Mouse (Mus musculus) gastrocnemius, postnatal 4 days (tissue): ENCODE results near the gene Fbxo2. TPM values are rescaled to one million over a fixed set of nuclear protein-coding genes. Genes with fewer than 3 reads are reported as not detected.
"Not testable (repeated sequence)": the region's sequence is repeated elsewhere in the genome, so short reads cannot be mapped to it uniquely, and the experiment has no call there.

Source experiments
- DNase-seq, 2 experiments: peaks; one replicate each; pipeline ENCODE4 v3.0.0; 2021 to 2022; ENCODE audit warnings: low spot score in 2 of 2, mixed read lengths in 2 of 2
- total RNA-seq, 2 experiments: library from RNA; stranded (reverse); gene quantifications; 2 replicates each; pipeline ENCODE4 v1.2.3; 2021

The Fbxo2 gene
- total RNA-seq, 2 experiments from 2014 or later = not detected

DNA sequence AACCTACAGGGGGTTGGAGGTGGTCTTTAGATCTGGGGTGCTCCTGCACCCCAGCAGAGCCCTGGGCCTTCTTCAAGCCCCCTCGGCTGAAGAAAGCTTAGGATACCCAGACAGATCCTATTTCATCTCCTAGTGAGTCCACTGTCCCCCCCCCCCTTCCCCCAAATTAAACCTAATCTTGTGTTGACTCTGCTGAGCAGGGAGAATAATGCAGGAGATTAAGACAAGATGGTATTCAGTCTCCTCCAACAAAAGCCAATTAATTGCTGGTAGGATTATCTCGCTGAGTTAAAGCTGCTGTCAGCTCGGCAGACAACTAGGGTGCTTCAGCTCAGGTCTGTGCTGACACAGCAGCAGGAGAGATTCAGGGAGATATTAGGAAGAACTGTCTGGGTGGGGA is 10.8 kb downstream of the Fbxo2 start:
- DNase-seq = no peak

DNA sequence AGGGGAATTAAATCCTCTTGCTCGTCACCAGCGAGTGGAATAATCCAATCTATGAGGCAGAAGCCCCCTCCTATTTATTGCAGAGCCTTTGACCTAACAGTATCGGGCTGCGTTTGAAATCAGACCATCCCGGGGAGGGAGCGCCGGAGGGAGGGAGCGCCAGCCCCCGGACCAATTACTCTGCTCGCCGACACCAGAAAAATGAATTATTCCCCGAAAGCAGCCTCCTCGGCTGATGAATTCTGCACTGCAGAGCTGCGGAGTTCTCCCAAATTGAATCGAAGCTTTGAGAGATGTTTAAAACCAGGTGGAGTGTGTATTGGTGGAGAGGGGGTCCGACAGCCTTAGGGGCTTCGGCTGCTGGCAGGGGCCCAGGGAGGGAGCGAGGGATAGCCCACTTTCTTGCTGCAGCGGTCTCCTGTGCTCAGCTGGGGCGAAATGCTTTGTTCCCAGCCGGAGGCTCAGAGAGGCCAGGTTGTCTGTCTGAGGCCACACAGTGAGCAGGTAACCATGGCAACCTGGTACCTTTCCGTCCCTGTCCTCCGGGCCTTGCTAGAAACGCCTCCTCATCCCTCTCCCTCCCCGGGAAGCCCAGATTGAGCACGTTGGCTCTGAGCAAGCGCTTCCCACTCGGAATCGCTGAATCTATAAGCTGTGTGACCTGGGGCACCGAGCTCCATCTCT is 13.5 kb downstream of the Fbxo2 start:
- no peak for DNase-seq

DNA sequence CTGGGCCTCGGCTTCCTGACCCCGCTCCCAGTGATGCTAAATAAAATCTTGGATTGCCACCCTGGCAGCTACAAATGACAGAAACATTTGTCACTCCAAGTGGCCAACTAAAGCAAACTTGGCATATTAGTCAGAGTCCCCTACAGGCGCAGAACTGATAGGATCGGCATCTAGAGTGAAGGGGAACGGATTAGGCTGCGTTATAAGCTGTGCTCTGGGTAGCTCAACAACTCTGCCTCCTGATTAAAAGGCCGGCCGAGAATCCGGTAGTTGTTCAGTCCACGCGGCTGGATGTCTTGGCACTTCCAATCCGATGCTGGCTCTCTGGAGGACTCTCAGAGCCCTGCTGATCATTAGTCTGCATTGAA is 14.1 kb downstream of the Fbxo2 start:
- DNase-seq = no peak

DNA sequence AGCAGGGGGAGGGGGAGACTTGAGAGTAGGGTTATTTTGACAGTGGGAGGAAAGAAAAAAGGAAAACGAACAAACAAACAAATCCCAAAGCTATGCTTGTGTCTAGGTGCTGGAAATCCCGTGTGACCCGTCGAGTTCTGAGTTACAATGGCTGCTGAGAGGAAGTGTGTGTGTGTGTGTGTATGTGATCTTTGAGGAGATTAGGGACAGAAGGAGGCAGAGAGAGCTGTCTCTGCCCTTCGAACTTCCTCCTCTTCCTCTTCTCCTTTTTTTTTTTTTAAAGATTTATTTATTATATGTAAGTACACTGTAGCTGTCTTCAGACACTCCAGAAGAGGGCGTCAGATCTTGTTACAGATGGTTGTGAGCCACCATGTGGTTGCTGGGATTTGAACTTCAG is 16.2 kb downstream of the Fbxo2 start:
- not testable (repeated sequence) for DNase-seq

GRCm38 (mm10) chr4:148177716-148178115 is 17.3 kb downstream of the Fbxo2 start:
- DNase-seq = no peak

DNA sequence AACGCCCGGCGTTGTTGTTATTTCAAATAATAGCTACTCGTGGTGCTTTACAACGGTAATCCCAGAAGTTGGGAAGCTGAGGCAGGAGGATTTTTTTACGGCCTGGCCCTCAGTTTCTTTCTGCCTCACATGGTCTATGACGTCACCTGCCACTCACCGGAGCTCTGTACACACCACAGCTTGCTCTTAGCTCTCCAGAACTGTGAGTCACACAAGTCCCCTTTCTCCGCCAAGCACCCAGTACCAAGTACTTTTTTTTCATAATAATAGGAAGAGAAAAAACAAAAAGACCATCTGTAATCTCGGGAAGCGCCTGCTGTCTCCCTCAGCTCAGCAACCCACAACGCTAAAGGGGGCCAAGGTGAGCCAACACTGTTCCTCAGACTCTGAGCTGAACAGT is 21.1 kb downstream of the Fbxo2 start:
- DNase-seq = no peak

DNA sequence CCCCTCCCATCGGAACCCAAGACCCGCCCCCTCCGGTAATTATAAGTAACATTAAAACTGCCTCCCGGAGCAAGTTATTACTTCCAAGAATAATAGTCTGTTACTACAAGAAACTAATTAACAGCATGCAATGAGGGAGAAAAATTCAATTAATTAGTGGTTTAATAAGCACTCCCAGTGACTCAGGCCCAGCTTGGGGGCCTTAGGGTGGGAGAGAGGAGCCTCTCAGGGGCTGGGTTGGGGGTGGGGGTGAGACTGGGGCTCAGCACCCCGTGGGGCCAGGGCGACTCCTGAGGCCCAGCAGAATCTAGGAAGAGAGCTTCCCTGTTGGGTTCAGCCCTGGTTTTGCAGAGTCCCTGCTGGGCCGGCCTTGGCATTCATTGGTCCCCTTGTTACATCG is 21.9 kb downstream of the Fbxo2 start:
- no peak for DNase-seq

DNA sequence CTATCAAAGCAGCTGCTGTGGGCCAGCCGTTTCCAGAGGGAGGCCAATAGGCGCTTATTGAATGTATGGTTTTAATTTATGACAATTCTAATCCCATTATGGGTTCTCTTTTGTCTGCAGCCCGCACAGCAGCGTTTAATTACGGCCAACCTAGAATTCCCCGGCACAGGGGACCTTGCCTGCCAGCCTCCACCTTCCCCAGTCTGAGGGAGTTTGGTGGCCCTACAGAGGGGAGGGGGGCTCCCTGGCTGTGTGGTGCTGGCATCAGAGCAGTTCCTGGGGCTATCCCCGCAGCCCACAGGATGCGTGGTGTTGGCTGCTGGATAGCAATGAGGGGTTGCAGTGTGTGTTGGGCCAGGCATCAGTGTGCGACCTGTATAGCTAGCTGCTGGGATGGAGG is 24.1 kb downstream of the Fbxo2 start:
- no peak for DNase-seq

- no peak for DNase-seq
Measured at GRCm38 (mm10) chr4:148185819-148186218, 25.4 kb downstream of the Fbxo2 start.

DNA sequence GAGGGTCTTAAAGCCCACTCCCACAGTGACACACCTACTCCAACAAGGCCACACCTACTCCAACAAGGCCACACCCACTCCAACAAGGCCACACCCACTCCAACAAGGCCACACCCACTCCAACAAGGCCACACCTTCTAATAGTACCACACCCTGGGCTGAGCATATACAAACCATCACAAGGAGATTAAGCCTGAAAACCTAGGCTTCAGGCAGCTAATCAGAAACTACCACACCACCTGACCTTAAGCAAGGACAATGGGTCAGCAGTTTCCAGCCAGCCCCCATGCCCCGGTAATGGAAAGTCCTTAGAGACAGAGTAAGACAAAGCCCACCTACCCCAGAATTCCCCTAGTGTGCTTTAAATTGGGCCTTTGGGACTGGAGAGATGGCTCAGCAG is 28.3 kb downstream of the Fbxo2 start:
- DNase-seq = not testable (repeated sequence)

DNA sequence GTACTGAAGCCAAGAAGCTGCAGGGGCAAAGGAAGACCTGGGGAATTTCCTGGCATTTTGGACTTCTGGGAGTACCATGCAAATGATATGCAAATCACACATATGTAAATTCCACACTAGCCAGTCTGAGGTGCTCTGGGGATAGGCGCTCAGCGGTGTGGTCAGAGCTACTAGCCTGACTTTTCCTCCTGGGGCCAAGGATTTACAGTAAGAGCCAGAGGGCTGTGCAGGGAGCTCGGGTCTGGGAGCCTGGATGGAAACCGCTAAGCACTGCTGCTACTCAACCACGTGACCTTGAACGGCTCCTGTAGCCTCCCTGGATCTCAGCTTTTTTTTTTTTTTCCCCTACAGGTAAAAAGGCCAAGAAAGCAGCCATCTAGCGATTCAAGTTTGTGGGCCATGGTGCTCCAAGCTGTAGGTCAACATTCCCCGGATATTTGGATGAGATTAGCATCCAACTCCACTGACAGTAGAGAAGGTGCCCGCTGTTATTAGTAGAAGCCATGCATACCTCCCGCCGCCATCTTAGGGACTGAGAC is 32.4 kb downstream of the Fbxo2 start:
- DNase-seq = no peak

DNA sequence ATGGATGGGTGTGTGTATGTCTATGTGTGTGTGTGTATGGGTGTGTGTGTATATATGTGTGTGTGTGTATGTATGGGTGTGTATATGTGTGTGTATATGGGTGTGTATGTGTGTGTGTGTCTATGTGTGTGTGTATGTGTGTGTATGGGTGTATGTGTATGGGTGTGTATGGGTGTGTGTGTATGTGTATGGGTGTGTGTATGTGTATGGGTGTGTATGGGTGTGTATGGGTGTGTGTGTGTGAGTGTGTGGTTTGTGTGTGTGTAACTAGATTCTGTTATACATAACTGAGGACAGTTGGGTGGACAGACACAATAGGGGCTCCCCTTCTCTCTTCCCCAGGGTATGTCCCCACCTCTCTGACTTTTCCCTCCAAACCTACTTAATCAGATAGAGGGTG is 34.0 kb downstream of the Fbxo2 start:
- DNase-seq = no peak

DNA sequence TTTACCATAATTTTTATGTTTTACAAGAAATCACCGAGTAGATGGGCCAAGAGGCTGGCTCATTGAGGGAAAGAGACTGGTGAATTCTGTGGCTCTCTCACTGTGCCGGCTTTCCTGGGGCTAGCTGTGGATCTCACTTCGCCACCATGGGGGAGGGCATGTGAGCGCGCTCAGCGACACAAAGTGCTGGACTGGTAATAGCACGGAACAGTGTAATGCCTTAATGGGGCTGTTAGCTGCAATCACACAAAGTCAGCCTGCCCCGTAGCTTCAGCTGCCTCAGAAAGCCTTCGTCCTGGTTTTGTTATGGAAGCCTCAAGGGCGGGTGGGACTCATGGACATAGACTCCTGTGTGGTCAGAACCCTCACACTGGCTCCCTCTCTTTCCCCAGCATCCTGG is 38.3 kb downstream of the Fbxo2 start:
- DNase-seq = no peak

DNA sequence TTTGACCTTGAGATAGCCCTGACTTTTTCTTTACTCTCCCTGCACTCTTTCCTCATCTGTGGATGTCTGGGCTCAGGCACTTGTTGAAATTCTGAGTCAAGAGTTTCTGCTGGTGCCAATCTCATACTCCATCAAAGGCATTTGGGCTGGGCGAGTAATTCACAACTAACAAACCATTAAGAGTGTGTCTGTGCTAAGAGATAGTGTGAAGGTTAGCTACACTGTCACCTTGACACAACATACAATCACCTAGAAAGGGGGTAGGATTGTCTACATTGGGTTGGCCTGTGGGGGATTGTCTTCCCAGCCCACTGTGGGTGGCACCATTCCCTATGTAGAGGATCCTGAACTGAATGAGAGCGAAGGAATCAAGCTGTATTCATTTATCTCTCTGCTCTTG is 43.1 kb downstream of the Fbxo2 start:
- no peak for DNase-seq

GRCm38 (mm10) chr4:148204061-148204872 is 43.8 kb downstream of the Fbxo2 start:
- DNase-seq = no peak

- no peak for DNase-seq
Measured at GRCm38 (mm10) chr4:148204873-148205232, 44.4 kb downstream of the Fbxo2 start.

DNA sequence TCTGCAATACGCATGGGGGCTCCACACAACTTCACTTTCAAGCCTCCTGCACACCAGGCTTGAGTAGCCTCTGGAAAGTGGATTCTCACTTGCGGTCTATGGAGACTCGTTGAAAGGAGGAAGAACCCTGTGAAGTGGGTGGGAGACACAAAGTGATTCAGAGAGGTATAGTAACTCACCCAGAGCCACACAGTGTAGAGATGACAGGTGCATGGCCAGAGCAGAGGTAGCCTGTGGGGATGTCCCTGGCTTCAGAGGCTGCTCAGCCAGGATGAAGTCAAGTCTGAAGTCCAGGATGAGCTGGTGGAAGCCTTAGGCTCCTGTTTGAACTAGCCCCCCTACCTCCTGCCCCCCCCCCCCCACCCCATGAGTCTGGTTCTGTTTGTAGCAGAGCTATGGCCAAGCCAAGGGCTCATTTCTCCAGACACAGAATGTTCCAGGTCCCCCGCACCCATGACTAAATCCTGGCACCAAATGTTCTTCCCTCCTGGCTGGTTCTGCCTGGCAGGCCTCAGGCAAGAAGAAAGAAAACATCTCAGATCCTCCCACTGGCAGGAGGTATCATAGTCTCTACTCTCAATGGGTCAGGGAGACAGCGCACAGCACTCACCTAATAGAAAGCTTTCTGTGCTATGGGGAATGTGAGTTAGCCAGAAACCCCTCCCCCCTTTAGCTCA is 54.2 kb downstream of the Fbxo2 start:
- DNase-seq = no peak

- DNase-seq = no peak
Measured at GRCm38 (mm10) chr4:148215264-148215900, 55.0 kb downstream of the Fbxo2 start.
